Mouse (Mus musculus) granulocyte monocyte progenitor cell, adult 5-6 weeks (primary cell): ENCODE results near the gene Prcc. TPM values are rescaled to one million over a fixed set of nuclear protein-coding genes. Genes with fewer than 3 reads are reported as not detected.

ENCODE experiments used
- total RNA-seq, 2 experiments: library from RNA; stranded (forward) in 1 of 2; stranded (reverse) in 1 of 2; fragments of 200-712, 200-1000 nt in 1 of 2; fragments of >200 nt in 1 of 2; fragmentation: Nextera tagmentation in 1 of 2; gene quantifications; 2 replicates each; pipeline ENCODE4 v1.2.3; 2014 to 2017

The Prcc gene
- total RNA-seq, 2 experiments from 2014 or later = 25.9 to 29.6 TPM

Other genes with a start within 250 kb of the Prcc start
- not detected in 2 replicates for gene Lrrc71, start 137.0 kb downstream of the Prcc start, total RNA-seq (2014; fragmentation: Nextera tagmentation)
- not detected in 2 replicates for gene Lrrc71, start 137.0 kb downstream of the Prcc start, total RNA-seq (2017)
- gene Ntrk1, start 90.4 kb downstream of the Prcc start, total RNA-seq (2014; fragmentation: Nextera tagmentation) = not detected in 2 replicates
- not detected in 2 replicates for gene Ntrk1, start 90.4 kb downstream of the Prcc start, total RNA-seq (2017)
- not detected in 2 replicates for gene Insrr, start 88.7 kb downstream of the Prcc start, total RNA-seq (2014; fragmentation: Nextera tagmentation)
- gene Insrr, start 88.7 kb downstream of the Prcc start, total RNA-seq (2017) = not detected in 2 replicates
- gene Pear1, start 61.3 kb downstream of the Prcc start, total RNA-seq (2014; fragmentation: Nextera tagmentation) = 1.8 and 9.6 TPM in 2 replicates
- 0.57 and 1.0 TPM in 2 replicates for gene Pear1, start 61.3 kb downstream of the Prcc start, total RNA-seq (2017)
- not detected in 2 replicates for gene Sh2d2a, start 38.9 kb downstream of the Prcc start, total RNA-seq (2014; fragmentation: Nextera tagmentation)
- 0.10 TPM in 1 of 2 replicates, not detected in the other for gene Sh2d2a, start 38.9 kb downstream of the Prcc start, total RNA-seq (2017)
- gene Hdgf, start 20.7 kb upstream of the Prcc start, total RNA-seq (2014; fragmentation: Nextera tagmentation) = 330 and 338 TPM in 2 replicates
- gene Hdgf, start 20.7 kb upstream of the Prcc start, total RNA-seq (2017) = 302 and 321 TPM in 2 replicates
- 165 and 169 TPM in 2 replicates for gene Mrpl24, start 33.9 kb upstream of the Prcc start, total RNA-seq (2014; fragmentation: Nextera tagmentation)
- gene Mrpl24, start 33.9 kb upstream of the Prcc start, total RNA-seq (2017) = 112 and 134 TPM in 2 replicates
- gene Isg20l2, start 44.7 kb upstream of the Prcc start, total RNA-seq (2014; fragmentation: Nextera tagmentation) = 49.5 and 63.1 TPM in 2 replicates
- 45.7 and 51.4 TPM in 2 replicates for gene Isg20l2, start 44.7 kb upstream of the Prcc start, total RNA-seq (2017)
- 20.7 and 30.7 TPM in 2 replicates for gene Rrnad1, start 45.1 kb upstream of the Prcc start, total RNA-seq (2014; fragmentation: Nextera tagmentation)
- 13.6 and 13.8 TPM in 2 replicates for gene Rrnad1, start 45.1 kb upstream of the Prcc start, total RNA-seq (2017)
- not detected in 2 replicates for gene Crabp2, start 63.1 kb upstream of the Prcc start, total RNA-seq (2014; fragmentation: Nextera tagmentation)
- gene Crabp2, start 63.1 kb upstream of the Prcc start, total RNA-seq (2017) = not detected in 2 replicates
- gene Nes, start 85.5 kb upstream of the Prcc start, total RNA-seq (2014; fragmentation: Nextera tagmentation) = not detected in 2 replicates
- 0.05 TPM in 1 of 2 replicates, not detected in the other for gene Nes, start 85.5 kb upstream of the Prcc start, total RNA-seq (2017)
- gene Bcan, start 114.6 kb upstream of the Prcc start, total RNA-seq (2014; fragmentation: Nextera tagmentation) = not detected in 2 replicates
- not detected in 2 replicates for gene Bcan, start 114.6 kb upstream of the Prcc start, total RNA-seq (2017)
- not detected in 2 replicates for gene Hapln2, start 142.0 kb upstream of the Prcc start, total RNA-seq (2014; fragmentation: Nextera tagmentation)
- gene Hapln2, start 142.0 kb upstream of the Prcc start, total RNA-seq (2017) = not detected in 2 replicates
- 45.8 and 50.5 TPM in 2 replicates for gene Gpatch4, start 157.5 kb upstream of the Prcc start, total RNA-seq (2014; fragmentation: Nextera tagmentation)
- gene Gpatch4, start 157.5 kb upstream of the Prcc start, total RNA-seq (2017) = 39.6 and 40.8 TPM in 2 replicates
- 73.8 and 84.3 TPM in 2 replicates for gene Naxe, start 172.9 kb upstream of the Prcc start, total RNA-seq (2014; fragmentation: Nextera tagmentation)
- gene Naxe, start 172.9 kb upstream of the Prcc start, total RNA-seq (2017) = 34.3 and 36.1 TPM in 2 replicates
- not detected in 2 replicates for gene Ttc24, start 192.7 kb upstream of the Prcc start, total RNA-seq (2014; fragmentation: Nextera tagmentation)
- gene Ttc24, start 192.7 kb upstream of the Prcc start, total RNA-seq (2017) = not detected in 2 replicates
- 5.9 and 9.9 TPM in 2 replicates for gene Iqgap3, start 196.4 kb upstream of the Prcc start, total RNA-seq (2014; fragmentation: Nextera tagmentation)
- gene Iqgap3, start 196.4 kb upstream of the Prcc start, total RNA-seq (2017) = 19.5 and 19.9 TPM in 2 replicates